Mouse (Mus musculus) neural tube, embryonic 13.5 days (tissue): ENCODE measurements at regions not wholly inside any gene's neighbourhood (a gene's known extent, or its start where the extent isn't known, plus 50 kb on each side); places are given as distances from the start of the nearest gene placed in this dataset.

Experiments
- ATAC-seq: fragments of 200-750 bp; cut with Nextera tagmentation; 2 replicates; pipeline ENCODE4 v1.8.0; 2017; ENCODE audit warnings: low read depth, mild to moderate bottlenecking, moderate TSS enrichment, moderate library complexity
- H3K27ac ChIP-seq: fragments of 300-500 bp; sonication (generic); replicated peaks from 2 replicates; pipeline ENCODE4 v1.5.1; 2015; ENCODE audit warnings: moderate library complexity, mild to moderate bottlenecking, inconsistent platforms
- H3K27me3 ChIP-seq: fragments of 300-500 bp; sonication (generic); 2 replicates; pipeline ENCODE4 v1.6.1; 2015; ENCODE audit warnings: mild to moderate bottlenecking, inconsistent platforms
- H3K36me3 ChIP-seq: fragments of 300-500 bp; sonication (generic); 2 replicates; pipeline ENCODE4 v1.6.1; 2015; ENCODE audit warnings: mild to moderate bottlenecking, inconsistent platforms
- H3K4me1 ChIP-seq: fragments of 300-500 bp; sonication (generic); replicated peaks from 2 replicates; pipeline ENCODE4 v1.6.1; 2015; ENCODE audit warnings: inconsistent platforms
- H3K4me2 ChIP-seq: fragments of 300-500 bp; sonication (generic); 2 replicates; pipeline ENCODE4 v1.6.1; 2015; ENCODE audit warnings: inconsistent platforms, mild to moderate bottlenecking, moderate library complexity
- H3K4me3 ChIP-seq: fragments of 300-500 bp; sonication (generic); 2 replicates; pipeline ENCODE4 v1.5.1; 2015; ENCODE audit warnings: mild to moderate bottlenecking, inconsistent platforms
- H3K9ac ChIP-seq: fragments of 300-500 bp; sonication (generic); 2 replicates; pipeline ENCODE4 v1.6.1; 2015; ENCODE audit warnings: moderate library complexity, mild to moderate bottlenecking, inconsistent platforms
- H3K9me3 ChIP-seq: fragments of 300-500 bp; sonication (generic); 2 replicates; pipeline ENCODE4 v1.6.1; 2016; ENCODE audit warnings: inconsistent platforms
- WGBS: fragments of 180-500 bp; shearing (Covaris S2); methylation state at CpG from one replicate; pipeline ENCODE4 v1.1.7; 2015; 5-methylcytosine and 5-hydroxymethylcytosine counted together

DNA sequence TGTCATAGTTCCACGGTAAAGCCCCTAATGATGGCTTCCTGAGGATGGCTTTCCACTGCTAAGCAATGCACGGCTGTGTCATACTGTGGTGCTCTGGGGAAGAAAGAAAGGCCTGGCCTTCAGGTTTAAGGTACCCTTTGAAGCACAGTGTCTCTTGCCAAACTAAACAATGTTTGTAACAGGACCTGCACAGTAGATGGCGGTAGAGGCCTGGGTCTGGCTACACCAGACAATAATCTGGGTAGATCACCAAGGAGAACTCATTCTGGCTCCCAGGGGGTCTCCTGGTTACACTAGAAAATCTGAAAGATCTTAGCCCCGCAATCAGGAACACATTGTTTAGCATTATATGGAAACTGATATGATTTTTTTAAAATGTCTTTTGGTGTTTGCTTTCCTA is 276.4 kb downstream of the Drd1 start:
- Histone ChIP-seq H3K36me3 (no peaks in the 10 kb centered on the region), H3K4me1 (no peaks in the 10 kb centered on the region), H3K27ac (no peak overlapping the region), H3K4me2 (no peak overlapping the region), H3K9me3 (no peaks in the 10 kb centered on the region), H3K4me3 (no peak overlapping the region), H3K9ac (no peak overlapping the region), H3K27me3 (0 out of 2 replicates have a peak, but pooled peaks cover 3% of the 10 kb centered on the region)
- 47% methylated on average over 4 of the region's 4 CpGs for WGBS
- no peak for ATAC-seq

DNA sequence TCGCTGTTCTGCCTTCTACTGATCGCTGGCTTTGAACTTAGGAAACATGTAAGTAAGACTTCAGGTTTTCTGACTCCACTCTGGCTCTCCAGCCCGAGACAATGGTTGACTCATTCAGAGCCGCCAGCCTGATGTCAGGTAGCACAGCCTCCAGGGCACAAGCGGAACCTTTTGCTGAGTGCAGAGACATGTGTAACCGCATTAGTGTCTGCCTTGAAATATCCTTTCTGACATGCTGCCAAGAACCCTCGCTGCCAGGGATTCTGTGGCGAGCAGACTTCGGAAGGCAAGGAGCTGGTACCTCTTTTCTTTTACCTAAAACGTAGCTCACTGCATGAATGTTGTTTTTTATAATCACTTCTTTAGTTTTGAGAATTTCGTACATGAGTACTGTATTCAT is 279.1 kb downstream of the Drd1 start:
- Histone ChIP-seq H3K4me3 (no peak overlapping the region), H3K4me2 (no peak overlapping the region), H3K4me1 (no peaks in the 10 kb centered on the region), H3K9me3 (no peaks in the 10 kb centered on the region), H3K27me3 (no peaks in the 10 kb centered on the region), H3K36me3 (no peaks in the 10 kb centered on the region), H3K27ac (no peak overlapping the region), H3K9ac (no peak overlapping the region)
- 75% methylated on average over 11 of the region's 11 CpGs for WGBS
- no peak for ATAC-seq

DNA sequence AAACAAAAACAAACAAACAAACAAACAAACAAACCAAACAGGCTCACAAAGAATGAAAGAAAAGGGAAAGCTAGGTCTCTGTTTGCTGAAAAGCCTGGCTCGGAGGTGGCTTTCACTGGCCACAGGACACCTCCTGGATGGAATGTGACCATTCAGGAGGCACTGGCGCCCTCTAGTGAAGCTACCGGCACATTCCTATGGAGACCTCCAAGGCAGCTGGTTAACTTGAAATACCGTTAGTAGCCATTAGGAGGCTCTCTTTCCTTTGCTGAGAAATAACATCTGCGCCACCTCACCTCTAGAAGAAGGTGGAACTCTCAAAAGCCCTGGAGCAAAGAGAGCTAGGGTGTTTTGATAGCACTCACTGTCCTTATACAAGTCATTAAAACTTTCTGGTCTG is 279.8 kb downstream of the Drd1 start:
- Histone ChIP-seq H3K27me3 (no peaks in the 10 kb centered on the region), H3K4me3 (no peak overlapping the region), H3K4me1 (no peaks in the 10 kb centered on the region), H3K9ac (no peak overlapping the region), H3K4me2 (no peak overlapping the region), H3K27ac (no peak overlapping the region), H3K36me3 (no peaks in the 10 kb centered on the region), H3K9me3 (no peaks in the 10 kb centered on the region)
- WGBS: 44% methylated on average over 5 of the region's 5 CpGs
- no peak for ATAC-seq

DNA sequence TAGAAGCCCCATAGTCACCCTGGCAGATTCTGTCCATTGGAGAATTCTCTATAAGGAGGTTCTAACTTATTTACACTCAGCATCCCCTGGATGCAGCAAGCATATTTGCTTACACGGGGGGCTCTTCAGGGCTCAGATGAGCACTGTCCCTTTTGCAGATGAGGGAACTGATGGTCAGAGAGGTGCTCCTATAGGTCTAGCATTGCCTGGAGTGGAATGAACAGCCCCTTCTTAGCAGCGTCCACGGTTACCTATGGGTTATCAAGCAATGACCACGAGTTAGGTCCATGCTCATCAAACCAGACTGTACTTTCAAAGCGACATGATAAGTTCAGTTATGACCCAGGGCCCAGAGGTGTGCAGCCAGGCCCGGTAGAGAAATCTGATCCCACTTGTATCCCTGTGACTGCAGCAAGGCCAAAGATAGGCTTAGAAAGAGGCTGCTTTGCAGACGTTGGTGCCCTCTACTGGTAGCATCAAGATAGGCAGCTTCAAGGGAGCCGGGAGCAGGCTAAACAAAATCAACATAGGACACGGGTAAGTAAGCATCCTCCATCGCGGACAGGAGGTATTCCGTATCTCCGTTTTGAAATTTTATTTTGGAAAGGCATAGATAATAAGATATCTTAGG is 290.8 kb downstream of the Drd1 start:
- Histone ChIP-seq H3K36me3 (no peaks in the 10 kb centered on the region), H3K9ac (no peak overlapping the region), H3K9me3 (no peaks in the 10 kb centered on the region), H3K4me1 (no peaks in the 10 kb centered on the region), H3K4me2 (no peak overlapping the region), H3K27me3 (0 out of 2 replicates have a peak, but pooled peaks cover 4% of the 10 kb centered on the region), H3K4me3 (no peak overlapping the region), H3K27ac (no peak overlapping the region)
- WGBS: 26% methylated on average over 13 of the region's 13 CpGs
- peak; percentile 71 for ATAC-seq

DNA sequence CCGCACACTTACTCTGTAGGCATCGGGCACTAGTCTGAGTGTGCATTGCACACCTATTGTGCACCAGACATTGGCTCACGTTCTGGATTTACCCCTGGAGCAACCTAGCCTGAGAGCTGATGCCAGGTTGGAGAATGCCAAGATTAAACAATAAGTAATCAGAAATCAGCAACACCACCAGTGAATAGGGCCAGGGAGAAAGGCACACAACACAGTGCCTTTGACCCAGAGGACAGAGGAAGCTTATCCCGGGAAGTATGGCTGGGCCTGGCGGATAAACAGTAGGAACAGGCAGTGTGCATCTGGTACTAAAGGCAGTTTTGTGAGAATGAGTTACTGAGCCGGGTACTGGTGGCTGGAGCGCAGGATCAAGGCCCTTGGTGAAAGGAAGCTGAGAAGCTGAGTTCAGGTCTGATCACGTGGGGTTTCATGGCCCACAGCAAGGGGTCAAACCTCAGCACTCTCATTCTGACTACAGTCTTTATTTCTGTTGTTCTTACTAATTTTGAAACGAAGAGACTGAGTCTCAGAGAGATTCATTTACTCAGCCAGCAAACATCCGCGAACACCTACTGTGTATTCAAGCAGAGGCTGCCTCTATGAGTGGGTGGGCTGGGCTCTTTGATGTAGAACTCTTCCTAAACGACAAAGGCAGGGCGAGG is 284.8 kb upstream of the Msx2 start:
- Histone ChIP-seq H3K4me1 (peaks cover 6% of the 10 kb centered on the region; the same call in 1 of the 2 replicates), H3K27me3 (no peaks in the 10 kb centered on the region), H3K9ac (no peak overlapping the region), H3K36me3 (no peaks in the 10 kb centered on the region), H3K27ac (no peak overlapping the region), H3K4me3 (no peak overlapping the region), H3K9me3 (no peaks in the 10 kb centered on the region), H3K4me2 (no peak overlapping the region)
- ATAC-seq: no peak
- WGBS: 75% methylated on average over 13 of the region's 13 CpGs

DNA sequence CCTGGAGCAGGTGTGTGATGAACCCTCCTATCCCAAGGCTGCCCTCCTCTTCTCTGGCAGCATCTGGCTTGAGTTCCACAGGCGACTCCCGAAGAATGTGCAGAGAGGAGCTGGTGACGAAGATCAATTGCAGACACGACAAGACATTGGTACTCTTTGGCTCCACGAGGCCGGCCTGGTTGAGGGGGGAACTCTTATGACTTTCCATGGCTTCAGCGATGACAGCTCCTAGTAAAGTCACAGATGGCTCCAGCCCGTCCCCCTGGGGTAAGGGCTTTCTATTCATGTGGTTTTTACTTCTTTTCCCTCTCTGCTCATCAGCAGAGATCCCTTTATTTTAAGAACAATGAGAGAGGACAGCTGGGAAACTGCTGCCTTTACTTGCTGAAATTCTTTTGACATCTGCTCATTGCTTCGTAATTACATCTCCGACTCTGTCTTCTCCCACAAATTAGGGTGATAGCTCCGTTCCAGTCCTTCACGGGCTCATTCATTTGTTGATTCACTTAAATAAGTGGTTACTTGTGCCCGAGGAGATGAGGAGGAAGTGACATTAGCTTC is 284.2 kb upstream of the Msx2 start:
- peaks cover 6% of the 10 kb centered on the region; the same call in 1 of the 2 replicates for H3K4me1 ChIP-seq
- 26% methylated on average over 13 of the region's 13 CpGs for WGBS
- ATAC-seq: no peak
- no peak overlapping the region for H3K9ac ChIP-seq
- no peaks in the 10 kb centered on the region for H3K27me3 ChIP-seq
- no peaks in the 10 kb centered on the region for H3K36me3 ChIP-seq
- no peak overlapping the region for H3K4me2 ChIP-seq
- no peak overlapping the region for H3K27ac ChIP-seq
- H3K4me3 ChIP-seq: no peak overlapping the region
- no peaks in the 10 kb centered on the region for H3K9me3 ChIP-seq

DNA sequence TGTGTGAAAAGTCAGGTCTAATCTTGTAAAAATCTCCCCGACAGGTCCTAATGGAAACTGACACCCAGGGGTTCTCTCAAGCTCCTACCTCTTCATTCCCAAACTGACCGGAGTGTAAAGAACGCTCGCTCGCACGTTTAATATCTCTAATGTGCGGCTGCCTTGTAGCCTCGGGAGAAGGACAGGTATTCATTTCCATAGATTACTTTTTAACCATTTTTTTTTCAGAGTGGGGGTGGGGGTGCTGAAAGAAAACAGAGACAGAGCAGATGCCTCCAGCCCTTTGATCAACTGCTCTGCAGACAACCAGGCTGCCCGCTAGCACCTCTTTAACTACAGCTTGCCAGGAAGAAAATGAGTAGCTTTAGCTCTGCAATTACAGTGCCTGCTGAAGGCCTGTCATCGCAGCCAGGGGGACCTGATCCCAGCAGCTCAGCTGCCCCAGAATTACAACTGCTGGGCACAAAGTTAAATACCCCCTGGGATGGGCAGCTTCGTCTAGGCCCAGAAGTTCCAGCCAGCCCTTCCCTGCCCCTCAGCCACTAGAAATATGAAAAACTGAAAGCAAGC is 282.3 kb upstream of the Msx2 start:
- H3K27ac ChIP-seq: no peak overlapping the region
- WGBS: 73% methylated on average over 11 of the region's 11 CpGs
- H3K4me3 ChIP-seq: no peak overlapping the region
- no peaks in the 10 kb centered on the region for H3K27me3 ChIP-seq
- no peak overlapping the region for H3K4me2 ChIP-seq
- ATAC-seq: no peak
- no peaks in the 10 kb centered on the region for H3K36me3 ChIP-seq
- no peaks in the 10 kb centered on the region for H3K9me3 ChIP-seq
- no peak overlapping the region for H3K9ac ChIP-seq
- H3K4me1 ChIP-seq: peaks cover 6% of the 10 kb centered on the region; the same call in 1 of the 2 replicates

DNA sequence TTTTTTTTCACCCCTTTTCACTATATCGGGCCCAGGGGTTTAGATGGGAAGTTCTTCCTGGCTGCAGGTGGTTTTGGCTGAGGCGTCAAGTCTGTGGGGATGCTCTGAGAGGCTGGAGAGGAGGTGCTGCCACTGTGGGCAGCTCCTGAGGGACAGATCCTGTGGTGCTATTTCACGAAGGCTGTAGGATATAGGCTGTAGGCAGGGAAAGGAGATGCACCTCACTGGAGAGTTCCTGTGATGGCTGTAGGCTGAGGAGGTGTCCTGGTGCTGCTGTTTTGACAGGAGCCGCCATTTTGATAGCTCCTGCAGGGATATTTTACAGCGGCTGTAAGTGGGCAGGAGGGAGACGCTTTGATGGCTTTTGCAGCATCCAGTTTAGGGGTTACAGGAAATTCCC is 280.2 kb upstream of the Msx2 start:
- Histone ChIP-seq H3K4me2 (no peak overlapping the region), H3K27ac (no peak overlapping the region), H3K4me1 (peaks cover 6% of the 10 kb centered on the region; the same call in 1 of the 2 replicates), H3K4me3 (no peak overlapping the region), H3K9me3 (no peaks in the 10 kb centered on the region), H3K36me3 (no peaks in the 10 kb centered on the region), H3K27me3 (no peaks in the 10 kb centered on the region), H3K9ac (no peak overlapping the region)
- ATAC-seq: no peak
- WGBS: 61% methylated on average over 6 of the region's 6 CpGs

DNA sequence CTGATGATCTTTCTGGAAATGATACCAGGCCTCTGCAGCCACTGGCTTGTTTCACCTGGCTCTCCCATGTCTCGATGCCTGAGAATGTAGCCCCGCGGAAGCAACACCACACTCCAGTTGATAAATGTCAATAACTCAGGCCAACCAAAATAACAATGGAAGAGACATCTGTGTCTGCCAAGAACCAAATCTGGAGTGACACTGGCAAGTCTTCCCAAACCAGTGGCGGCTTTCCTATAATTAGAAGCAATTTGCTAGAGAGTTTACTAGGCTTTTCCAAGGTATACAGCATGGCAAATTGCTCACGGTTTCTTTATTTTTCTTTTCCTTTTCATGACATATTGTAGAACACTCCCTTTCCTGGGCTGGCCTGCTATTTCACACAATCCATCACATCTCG is 268.1 kb upstream of the Msx2 start:
- Histone ChIP-seq H3K9ac (no peak overlapping the region), H3K27ac (no peak overlapping the region), H3K27me3 (no peaks in the 10 kb centered on the region), H3K4me1 (no peaks in the 10 kb centered on the region), H3K36me3 (no peaks in the 10 kb centered on the region), H3K9me3 (no peaks in the 10 kb centered on the region), H3K4me3 (no peak overlapping the region), H3K4me2 (no peak overlapping the region)
- ATAC-seq: no peak
- WGBS: 88% methylated on average over 6 of the region's 6 CpGs

DNA sequence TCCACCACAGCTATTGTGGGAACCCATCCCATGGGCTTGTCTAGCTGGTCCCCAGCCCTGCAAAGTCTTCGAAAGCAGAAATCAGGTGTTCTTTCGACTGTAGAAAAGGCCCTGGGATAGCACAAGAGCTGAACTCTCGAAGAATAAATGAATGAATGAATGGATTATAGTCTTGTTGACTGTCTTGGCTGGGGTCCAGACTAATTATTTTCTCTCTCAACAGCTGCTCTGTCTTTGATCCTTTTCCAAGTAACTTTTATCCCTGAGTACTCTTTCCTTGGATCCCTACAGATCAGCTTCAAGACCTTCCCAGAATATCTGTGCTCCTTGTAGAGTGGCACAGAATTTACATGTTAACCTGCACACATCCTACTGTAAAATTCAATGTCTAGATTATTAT is 266.3 kb upstream of the Msx2 start:
- ATAC-seq: no peak
- no peaks in the 10 kb centered on the region for H3K36me3 ChIP-seq
- H3K4me3 ChIP-seq: no peak overlapping the region
- H3K9ac ChIP-seq: no peak overlapping the region
- no peaks in the 10 kb centered on the region for H3K4me1 ChIP-seq
- 46% methylated on average over 3 of the region's 3 CpGs for WGBS
- H3K27ac ChIP-seq: no peak overlapping the region
- H3K4me2 ChIP-seq: no peak overlapping the region
- no peaks in the 10 kb centered on the region for H3K9me3 ChIP-seq
- H3K27me3 ChIP-seq: no peaks in the 10 kb centered on the region

DNA sequence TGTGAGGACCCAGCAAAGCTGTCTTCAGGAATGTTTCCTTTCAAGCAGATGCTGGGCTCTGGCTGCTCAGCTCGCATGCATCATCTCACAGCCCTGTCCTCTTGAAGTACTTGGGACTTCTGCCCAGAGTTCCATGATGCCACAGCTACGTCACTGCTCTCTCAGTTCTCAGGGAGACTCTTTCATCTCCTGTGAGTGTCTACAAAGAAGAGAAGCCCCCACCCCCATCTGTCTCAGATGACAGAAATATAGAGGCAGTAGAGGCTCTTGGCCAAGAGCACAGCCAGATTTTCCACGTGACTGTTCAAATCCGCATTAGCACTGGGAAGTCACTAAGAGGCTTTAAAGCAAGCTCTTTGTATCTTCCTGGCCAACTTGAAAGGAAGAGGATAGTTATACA is 262.1 kb upstream of the Msx2 start:
- H3K27ac ChIP-seq: no peak overlapping the region
- H3K9ac ChIP-seq: no peak overlapping the region
- ATAC-seq: no peak
- H3K36me3 ChIP-seq: no peaks in the 10 kb centered on the region
- 68% methylated on average over 4 of the region's 4 CpGs for WGBS
- no peak overlapping the region for H3K4me2 ChIP-seq
- no peaks in the 10 kb centered on the region for H3K9me3 ChIP-seq
- no peak overlapping the region for H3K4me3 ChIP-seq
- no peaks in the 10 kb centered on the region for H3K4me1 ChIP-seq
- no peaks in the 10 kb centered on the region for H3K27me3 ChIP-seq

DNA sequence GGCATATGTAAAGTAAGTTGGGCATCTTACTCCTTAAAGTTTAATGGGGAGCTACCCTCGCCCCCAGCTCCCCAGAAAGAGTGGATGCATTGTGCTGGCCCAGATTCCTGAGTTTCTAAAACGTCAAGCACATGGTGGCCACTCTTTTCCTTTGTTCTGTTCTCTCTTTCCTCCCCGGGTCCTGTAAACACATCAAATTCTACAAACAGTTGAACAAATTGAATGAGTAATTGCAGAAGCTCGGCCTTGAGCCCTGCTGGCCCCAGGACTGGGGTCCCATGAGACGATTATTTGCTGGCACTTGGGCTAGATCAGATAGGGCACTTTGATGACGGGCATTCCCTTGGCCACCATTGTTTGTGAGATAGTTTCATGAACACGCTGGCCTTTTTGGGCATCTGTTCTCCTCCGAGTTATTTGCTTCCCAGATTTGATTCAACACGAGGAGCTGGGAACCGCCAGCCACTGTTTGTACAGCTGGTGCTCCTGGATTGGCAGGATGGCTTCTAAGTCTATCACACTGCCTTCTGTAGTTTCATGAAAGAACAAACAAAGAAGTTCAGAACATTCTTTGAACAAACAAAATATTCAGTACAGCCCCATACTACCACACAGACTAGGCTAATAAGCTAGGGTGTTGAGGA is 257.5 kb upstream of the Msx2 start:
- H3K9me3 ChIP-seq: no peaks in the 10 kb centered on the region
- 73% methylated on average over 10 of the region's 10 CpGs for WGBS

More for the DNA sequence above, 257.5 kb upstream of the Msx2 start:
- Histone ChIP-seq H3K36me3 (no peaks in the 10 kb centered on the region), H3K4me2 (no peak overlapping the region), H3K4me1 (no peaks in the 10 kb centered on the region), H3K4me3 (no peak overlapping the region), H3K9ac (no peak overlapping the region), H3K27me3 (no peaks in the 10 kb centered on the region), H3K27ac (no peak overlapping the region)
- ATAC-seq: no peak
